Mouse (Mus musculus) heart, embryonic 13.5 days (tissue): ENCODE results near the gene Slc2a13. TPM values are rescaled to one million over a fixed set of nuclear protein-coding genes. Genes with fewer than 3 reads are reported as not detected.

Source experiments
- ATAC-seq: fragments of 200-750 bp; cut with Nextera tagmentation; 2 replicates; pipeline ENCODE4 v1.8.0; 2017; ENCODE audit warnings: moderate TSS enrichment; ENCODE audit not compliant: insufficient number of reproducible peaks, low FRiP score, low TSS enrichment; ENCODE audit errors: extremely low read depth
- H3K27ac ChIP-seq: fragments of 300-500 bp; sonication (generic); replicated peaks from 2 replicates; pipeline ENCODE4 v1.5.1; 2015; ENCODE audit warnings: moderate library complexity, mild to moderate bottlenecking, inconsistent platforms
- H3K27me3 ChIP-seq: fragments of 300-500 bp; sonication (generic); replicated peaks from 2 replicates; pipeline ENCODE4 v1.6.1; 2015; ENCODE audit warnings: mild to moderate bottlenecking, inconsistent platforms
- H3K36me3 ChIP-seq: fragments of 300-500 bp; sonication (generic); 2 replicates; pipeline ENCODE4 v1.6.1; 2015; ENCODE audit warnings: mild to moderate bottlenecking, inconsistent platforms
- H3K4me1 ChIP-seq: fragments of 300-500 bp; sonication (generic); 2 replicates; pipeline ENCODE4 v1.6.1; 2015; ENCODE audit warnings: inconsistent platforms
- H3K4me2 ChIP-seq: fragments of 300-500 bp; sonication (generic); 2 replicates; pipeline ENCODE4 v1.6.1; 2015; ENCODE audit warnings: inconsistent platforms, mild to moderate bottlenecking, moderate library complexity
- H3K4me3 ChIP-seq: fragments of 300-500 bp; sonication (generic); 2 replicates; pipeline ENCODE4 v1.5.1; 2015; ENCODE audit warnings: moderate library complexity, mild to moderate bottlenecking, inconsistent platforms
- H3K9ac ChIP-seq: fragments of 300-500 bp; sonication (generic); 2 replicates; pipeline ENCODE4 v1.6.1; 2015; ENCODE audit warnings: inconsistent platforms, mild to moderate bottlenecking, moderate library complexity
- H3K9me3 ChIP-seq: fragments of 300-500 bp; sonication (generic); 2 replicates; pipeline ENCODE4 v1.6.1; 2016; ENCODE audit warnings: inconsistent platforms
- WGBS: fragments of 180-500 bp; shearing (Covaris S2); methylation state at CpG from one replicate; pipeline ENCODE4 v1.1.7; 2015; ENCODE audit warnings: mixed read lengths; 5-methylcytosine and 5-hydroxymethylcytosine counted together
- polyA plus RNA-seq: library from polyadenylated mRNA; unstranded; fragments of >200 nt; fragmentation: Nextera tagmentation; extraction: Ambion mirVana; gene quantifications from 2 replicates; pipeline ENCODE4 v1.2.1, GENCODE M21; 2015

Slc2a13 gene
- polyA plus RNA-seq, 1 experiment from 2014 or later, result 0.99 TPM

- no peak overlapping the region for H3K9ac ChIP-seq
- no peaks in the 10 kb centered on the region for H3K9me3 ChIP-seq
- H3K27me3 ChIP-seq, result no peaks in the 10 kb centered on the region
- no peaks in the 10 kb centered on the region for H3K36me3 ChIP-seq
- H3K4me3 ChIP-seq, result no peak overlapping the region
- H3K4me1 ChIP-seq, result no peaks in the 10 kb centered on the region
- H3K27ac ChIP-seq, result no peak overlapping the region
- no peak overlapping the region for H3K4me2 ChIP-seq
- WGBS, result 63% methylated on average over 19 of the region's 19 CpGs
- no peak for ATAC-seq
Observed at GRCm38 (mm10) chr15:91314402-91315318, 258.4 kb downstream of the Slc2a13 start.

DNA sequence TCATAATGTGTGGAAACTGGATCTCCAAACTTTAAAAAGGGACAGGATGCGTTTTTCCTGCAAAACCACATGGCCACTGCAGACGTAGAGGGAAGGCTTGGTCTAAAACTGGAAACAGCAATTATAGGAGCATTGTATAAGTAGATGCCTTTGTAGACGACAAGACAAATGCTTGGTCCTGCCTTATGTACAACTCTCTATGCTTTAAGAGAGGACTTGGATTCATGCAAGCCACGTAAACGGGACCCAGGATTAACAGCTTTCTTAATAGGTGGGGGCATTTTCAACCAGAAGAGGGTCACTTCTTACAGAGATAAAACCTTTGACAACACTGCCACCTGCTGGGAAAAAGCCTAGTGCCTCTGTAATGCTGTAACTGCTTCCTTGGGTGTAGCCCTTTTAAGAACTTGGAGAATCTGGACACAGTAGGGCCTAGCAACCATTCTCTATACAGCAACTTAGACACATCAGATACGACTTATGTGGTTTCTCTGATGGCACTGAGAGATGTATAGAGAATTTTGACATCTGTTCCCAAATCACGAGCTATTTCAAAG, 268.7 kb downstream of the Slc2a13 start:
- Histone ChIP-seq H3K27ac (no peak overlapping the region), H3K4me3 (no peak overlapping the region), H3K4me2 (no peak overlapping the region), H3K36me3 (no peaks in the 10 kb centered on the region), H3K27me3 (no peaks in the 10 kb centered on the region), H3K9me3 (no peaks in the 10 kb centered on the region), H3K9ac (no peak overlapping the region), H3K4me1 (no peaks in the 10 kb centered on the region)
- 45% methylated on average over 7 of the region's 7 CpGs for WGBS
- ATAC-seq, result no peak

- no peak for ATAC-seq
- H3K27ac ChIP-seq, result no peak overlapping the region
- no peaks in the 10 kb centered on the region for H3K27me3 ChIP-seq
- no peaks in the 10 kb centered on the region for H3K4me1 ChIP-seq
- H3K4me3 ChIP-seq, result no peak overlapping the region
- no peak overlapping the region for H3K9ac ChIP-seq
- H3K4me2 ChIP-seq, result no peak overlapping the region
- 18% methylated on average over 3 of the region's 3 CpGs for WGBS
- H3K9me3 ChIP-seq, result no peaks in the 10 kb centered on the region
- no peaks in the 10 kb centered on the region for H3K36me3 ChIP-seq
Observed at GRCm38 (mm10) chr15:91301366-91301765, 271.7 kb downstream of the Slc2a13 start.

GRCm38 (mm10) chr15:91299319-91299835, 273.7 kb downstream of the Slc2a13 start:
- no peaks in the 10 kb centered on the region for H3K27me3 ChIP-seq
- no peak overlapping the region for H3K4me3 ChIP-seq
- H3K4me2 ChIP-seq, result no peak overlapping the region
- WGBS, result 77% methylated on average over 11 of the region's 11 CpGs
- H3K36me3 ChIP-seq, result no peaks in the 10 kb centered on the region
- H3K9ac ChIP-seq, result no peak overlapping the region
- no peak overlapping the region for H3K27ac ChIP-seq
- ATAC-seq, result no peak
- no peaks in the 10 kb centered on the region for H3K4me1 ChIP-seq
- H3K9me3 ChIP-seq, result no peaks in the 10 kb centered on the region

DNA sequence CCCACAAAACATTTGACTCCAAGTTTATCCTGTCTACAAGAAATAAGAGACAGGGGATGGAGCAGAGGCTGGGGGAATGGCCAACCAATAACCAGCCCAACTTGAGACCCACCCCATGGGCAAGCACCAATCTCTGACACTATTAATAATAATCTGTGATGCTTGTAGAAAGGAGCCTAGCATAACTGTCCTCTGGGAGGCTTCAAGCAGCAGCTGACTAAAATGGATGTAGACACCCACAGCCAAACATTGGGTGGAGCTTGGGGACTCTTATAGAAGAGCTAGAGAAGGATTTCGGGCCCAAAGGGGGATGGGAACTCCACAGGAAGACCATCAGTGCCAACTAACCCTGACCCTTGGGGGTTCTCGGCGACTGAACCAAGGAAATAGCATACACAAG, 289.6 kb downstream of the Slc2a13 start:
- Histone ChIP-seq H3K9me3 (peaks cover 18% of the 10 kb centered on the region), H3K4me1 (no peaks in the 10 kb centered on the region), H3K4me3 (no peak overlapping the region), H3K27me3 (no peaks in the 10 kb centered on the region), H3K36me3 (no peaks in the 10 kb centered on the region), H3K27ac (no peak overlapping the region), H3K9ac (no peak overlapping the region), H3K4me2 (no peak overlapping the region)
- ATAC-seq, result no peak
- WGBS, result 69% methylated on average over 3 of the region's 3 CpGs

- no peak for ATAC-seq
- no peaks in the 10 kb centered on the region for H3K27me3 ChIP-seq
- H3K27ac ChIP-seq, result no peak overlapping the region
- no peak overlapping the region for H3K4me2 ChIP-seq
- peaks cover 16% of the 10 kb centered on the region for H3K9me3 ChIP-seq
- H3K36me3 ChIP-seq, result no peaks in the 10 kb centered on the region
- H3K4me1 ChIP-seq, result no peaks in the 10 kb centered on the region
- WGBS, result 86% methylated on average over 7 of the region's 7 CpGs
- H3K9ac ChIP-seq, result no peak overlapping the region
- no peak overlapping the region for H3K4me3 ChIP-seq
Observed at GRCm38 (mm10) chr15:91282822-91283221, 290.2 kb downstream of the Slc2a13 start.

GRCm38 (mm10) chr15:91281521-91281920, 291.5 kb downstream of the Slc2a13 start:
- Histone ChIP-seq H3K4me1 (no peaks in the 10 kb centered on the region), H3K9ac (no peak overlapping the region), H3K27ac (no peak overlapping the region), H3K27me3 (no peaks in the 10 kb centered on the region), H3K36me3 (no peaks in the 10 kb centered on the region), H3K4me3 (no peak overlapping the region), H3K9me3 (peaks cover 4% of the 10 kb centered on the region; the same call in 1 of the 2 replicates), H3K4me2 (no peak overlapping the region)
- 78% methylated on average over 5 of the region's 5 CpGs for WGBS
- no peak for ATAC-seq

GRCm38 (mm10) chr15:91279571-91279970, 293.5 kb downstream of the Slc2a13 start:
- Histone ChIP-seq H3K9me3 (no peaks in the 10 kb centered on the region), H3K27me3 (no peaks in the 10 kb centered on the region), H3K4me3 (no peak overlapping the region), H3K27ac (no peak overlapping the region), H3K4me1 (0 out of 2 replicates have a peak, but pooled peaks cover 6% of the 10 kb centered on the region), H3K36me3 (no peaks in the 10 kb centered on the region), H3K9ac (no peak overlapping the region), H3K4me2 (no peak overlapping the region)
- WGBS, result 86% methylated on average over 5 of the region's 5 CpGs
- no peak for ATAC-seq

DNA sequence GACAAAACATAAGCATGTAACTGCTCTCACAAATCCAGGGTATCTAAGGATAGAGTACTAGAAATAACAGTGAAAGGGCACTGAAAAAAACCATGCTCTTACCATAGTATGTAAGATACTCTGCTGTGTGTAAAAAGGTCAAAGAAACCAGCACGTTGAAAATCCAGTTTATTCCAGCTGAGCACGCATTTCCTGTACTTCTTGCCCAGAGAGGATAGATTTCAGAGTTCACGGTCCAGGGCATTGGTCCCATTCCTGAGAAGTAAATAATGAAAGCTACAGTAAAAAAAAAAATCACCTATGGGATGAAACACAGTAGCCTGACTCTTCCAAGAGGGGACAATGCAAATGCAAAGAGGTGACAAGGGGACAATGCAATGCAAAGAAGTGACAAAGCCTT, 297.1 kb downstream of the Slc2a13 start:
- Histone ChIP-seq H3K4me1 (0 out of 2 replicates have a peak, but pooled peaks cover 6% of the 10 kb centered on the region), H3K9me3 (no peaks in the 10 kb centered on the region), H3K9ac (no peak overlapping the region), H3K4me3 (no peak overlapping the region), H3K27ac (no peak overlapping the region), H3K27me3 (no peaks in the 10 kb centered on the region), H3K36me3 (no peaks in the 10 kb centered on the region), H3K4me2 (no peak overlapping the region)
- 53% methylated on average over 3 of the region's 3 CpGs for WGBS
- no peak for ATAC-seq

GRCm38 (mm10) chr15:91268532-91268931, 304.5 kb downstream of the Slc2a13 start:
- no peak overlapping the region for H3K9ac ChIP-seq
- no peaks in the 10 kb centered on the region for H3K9me3 ChIP-seq
- ATAC-seq, result no peak
- H3K27ac ChIP-seq, result no peak overlapping the region
- no peaks in the 10 kb centered on the region for H3K27me3 ChIP-seq
- H3K4me1 ChIP-seq, result no peaks in the 10 kb centered on the region
- WGBS, result 76% methylated on average over 4 of the region's 4 CpGs
- H3K36me3 ChIP-seq, result no peaks in the 10 kb centered on the region
- H3K4me3 ChIP-seq, result no peak overlapping the region
- no peak overlapping the region for H3K4me2 ChIP-seq

DNA sequence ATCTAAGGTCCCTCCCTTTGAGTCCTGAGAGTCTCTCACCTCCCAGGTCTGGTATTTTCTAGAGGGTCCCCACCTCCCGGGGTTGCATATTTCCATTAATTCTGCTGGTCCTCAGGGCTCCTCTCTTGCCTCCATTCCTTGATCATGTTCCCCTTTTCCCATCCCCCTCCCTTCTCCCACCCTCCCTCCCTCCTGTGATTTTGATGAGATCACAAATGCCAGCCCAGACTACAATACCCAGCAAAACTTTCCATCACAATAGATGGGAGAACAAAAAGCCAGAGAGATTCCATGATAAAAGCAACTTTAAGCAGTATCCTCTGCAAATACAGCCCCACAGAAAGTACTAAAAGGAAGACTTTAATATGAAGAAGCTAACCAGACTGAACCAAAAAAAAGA, 309.1 kb downstream of the Slc2a13 start:
- WGBS, result 74% methylated on average over 1 of the region's 1 CpGs
- Histone ChIP-seq H3K27ac (no peak overlapping the region), H3K4me2 (no peak overlapping the region), H3K9ac (no peak overlapping the region), H3K4me3 (no peak overlapping the region), H3K36me3 (no peaks in the 10 kb centered on the region), H3K9me3 (no peaks in the 10 kb centered on the region), H3K27me3 (no peaks in the 10 kb centered on the region), H3K4me1 (no peaks in the 10 kb centered on the region)
- ATAC-seq, result no peak
